Mouse (Mus musculus) E14TG2a.4 (cell line): ENCODE data around the gene Rfx8.

ENCODE experiments used
- CTCF ChIP-seq: conservative IDR thresholded peaks from 2 replicates; pipeline ENCODE4 v1.5.1; 2014; ENCODE audit warnings: low read length
- POU5F1 ChIP-seq: IDR thresholded peaks from 2 replicates; pipeline ENCODE4 v1.6.1; 2014; ENCODE audit warnings: low read length, borderline replicate concordance

DNA sequence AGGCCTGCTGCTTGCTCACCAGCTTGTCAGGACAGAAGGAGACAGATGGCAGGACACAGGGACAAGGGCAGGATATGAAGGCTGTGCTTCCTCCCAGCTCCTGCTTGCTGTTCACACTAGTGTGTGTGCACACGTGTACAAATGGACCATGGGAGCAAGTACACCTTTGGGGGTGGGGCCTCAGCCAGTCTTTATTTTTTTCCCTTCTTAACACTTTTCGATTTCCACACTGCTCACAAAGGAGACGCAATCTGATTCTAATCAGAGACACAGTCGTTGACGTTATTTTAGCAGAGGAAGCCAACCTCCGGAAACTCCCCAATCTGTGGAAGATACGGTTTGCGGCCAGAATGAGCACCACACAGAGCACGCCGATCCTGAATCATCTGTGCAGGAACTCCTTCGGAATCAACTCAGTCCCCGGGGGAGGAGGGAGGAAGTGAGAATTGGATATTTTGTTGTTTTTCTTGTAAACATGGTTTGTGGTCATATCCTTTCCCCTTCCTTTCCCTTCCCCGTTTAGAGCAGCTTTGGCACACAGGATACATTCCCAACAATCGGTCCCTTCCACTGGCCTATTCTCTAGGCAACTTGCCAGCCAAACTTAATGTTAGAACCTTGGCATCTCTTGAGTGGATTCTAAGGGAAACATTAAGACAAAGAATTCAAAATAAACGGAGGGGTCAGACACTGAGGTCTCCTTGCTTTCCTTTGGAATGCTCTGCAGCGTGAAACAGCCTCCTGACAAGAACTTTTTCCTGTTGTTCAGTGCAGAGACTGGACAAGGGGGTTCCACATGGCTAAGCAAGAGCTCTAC lies 6.7 kb downstream of the Rfx8 start:
- TF ChIP-seq CTCF, result no peak
- no peak for TF ChIP-seq POU5F1
